Mouse (Mus musculus) bone marrow macrophage, adult 2 months (primary cell): ENCODE measurements around the gene C330007P06Rik. TPM values are rescaled to one million over a fixed set of nuclear protein-coding genes. Genes with fewer than 3 reads are reported as not detected.

Experiments
- H3K27ac ChIP-seq: 2 replicates; pipeline ENCODE4 v1.5.1; 2012; ENCODE audit warnings: low read depth, low read length; ENCODE audit not compliant: insufficient read depth
- H3K4me1 ChIP-seq: 2 replicates; pipeline ENCODE4 v1.6.1; 2012; ENCODE audit warnings: low read length; ENCODE audit not compliant: control insufficient read depth, insufficient read depth
- H3K4me3 ChIP-seq: 2 replicates; pipeline ENCODE4 v1.5.1; 2012; ENCODE audit warnings: mild to moderate bottlenecking, low read length, moderate library complexity; ENCODE audit not compliant: insufficient read depth
- CTCF ChIP-seq: IDR thresholded peaks from 2 replicates; pipeline ENCODE4 v1.5.1; 2012; ENCODE audit warnings: low read depth, mild to moderate bottlenecking, low read length, moderate library complexity
- POLR2A ChIP-seq: IDR thresholded peaks from 2 replicates; pipeline ENCODE4 v1.6.1; 2012; ENCODE audit warnings: mild to moderate bottlenecking, low read depth, low read length, borderline replicate concordance
- polyA plus RNA-seq: library from polyadenylated mRNA; stranded (reverse); fragments of >200 nt; gene quantifications from 2 replicates; pipeline ENCODE4 v1.2.4, GENCODE M21; 2012; ENCODE audit not compliant: missing spikeins, insufficient read depth, insufficient read length

Gene C330007P06Rik
- polyA plus RNA-seq, 1 experiment = 38.2 TPM

- TF ChIP-seq CTCF (no peak), POLR2A (no peak)
- Histone ChIP-seq H3K4me3 (no peak overlapping the region), H3K27ac (no peak overlapping the region), H3K4me1 (peaks cover 17% of the 10 kb centered on the region)
Observed at GRCm38 (mm10) chrX:36837069-36837676, 36.7 kb downstream of the C330007P06Rik start.

GRCm38 (mm10) chrX:36833397-36834084, 40.4 kb downstream of the C330007P06Rik start:
- H3K27ac ChIP-seq = no peak overlapping the region
- TF ChIP-seq CTCF = peak; percentile 47
- TF ChIP-seq POLR2A = no peak
- H3K4me3 ChIP-seq = no peak overlapping the region
- no peaks in the 10 kb centered on the region for H3K4me1 ChIP-seq

DNA sequence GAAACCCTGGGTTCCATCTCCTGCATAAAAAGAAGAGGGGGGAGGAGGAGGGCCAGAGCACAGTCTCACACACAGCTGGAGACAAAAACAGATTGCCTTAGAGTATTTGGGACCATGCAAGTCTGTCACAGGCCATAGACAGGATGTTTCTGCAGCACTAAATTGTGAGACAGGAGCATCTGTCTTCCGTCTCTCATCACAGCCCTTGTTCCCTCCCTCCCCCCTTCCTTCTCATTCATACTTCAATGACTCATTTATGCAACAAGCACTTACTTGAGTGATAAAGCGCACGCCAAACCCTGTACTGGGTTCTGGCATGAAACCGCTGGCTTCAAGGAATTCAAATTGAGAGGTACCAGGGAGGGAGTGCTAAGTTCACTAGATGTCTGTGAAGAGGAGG, 42.3 kb downstream of the C330007P06Rik start:
- TF ChIP-seq POLR2A (no peak), CTCF (no peak)
- no peak overlapping the region for H3K27ac ChIP-seq
- H3K4me3 ChIP-seq = no peak overlapping the region
- H3K4me1 ChIP-seq = no peaks in the 10 kb centered on the region

- TF ChIP-seq CTCF (no peak), POLR2A (no peak)
- no peak overlapping the region for H3K4me3 ChIP-seq
- no peak overlapping the region for H3K27ac ChIP-seq
- H3K4me1 ChIP-seq = peaks cover 5% of the 10 kb centered on the region
Observed at GRCm38 (mm10) chrX:36830271-36830670, 43.6 kb downstream of the C330007P06Rik start.

GRCm38 (mm10) chrX:36826873-36827272, 47.0 kb downstream of the C330007P06Rik start:
- Histone ChIP-seq H3K4me1 (peaks cover 9% of the 10 kb centered on the region), H3K27ac (no peak overlapping the region), H3K4me3 (no peak overlapping the region)
- TF ChIP-seq CTCF (no peak), POLR2A (no peak)

DNA sequence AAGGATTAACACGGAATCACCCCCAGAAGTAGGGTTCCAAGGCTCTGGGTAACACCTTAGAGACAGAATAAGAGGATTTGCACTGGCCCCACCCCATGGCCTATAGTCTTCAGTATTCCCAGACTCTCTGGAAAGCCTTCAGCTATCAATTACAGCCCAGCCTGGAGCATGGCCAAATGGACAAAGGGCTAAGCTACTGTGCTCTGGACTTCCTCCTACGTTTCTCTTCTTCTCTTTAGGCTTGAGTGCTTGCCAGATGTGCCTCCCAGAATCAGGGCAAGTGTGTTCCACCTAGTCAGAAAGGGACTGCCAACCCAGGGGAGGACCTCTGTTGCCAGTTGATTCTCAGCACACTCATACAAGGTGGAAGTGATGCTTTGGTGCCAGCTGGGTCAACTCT, 48.9 kb downstream of the C330007P06Rik start:
- TF ChIP-seq POLR2A (no peak), CTCF (no peak)
- Histone ChIP-seq H3K4me3 (no peak overlapping the region), H3K27ac (no peak overlapping the region), H3K4me1 (peaks cover 9% of the 10 kb centered on the region)

GRCm38 (mm10) chrX:36823932-36824711, 49.8 kb downstream of the C330007P06Rik start:
- peaks cover 9% of the 10 kb centered on the region for H3K4me1 ChIP-seq
- H3K27ac ChIP-seq = no peak overlapping the region
- no peak overlapping the region for H3K4me3 ChIP-seq
- TF ChIP-seq CTCF = no peak
- TF ChIP-seq POLR2A = no peak

DNA sequence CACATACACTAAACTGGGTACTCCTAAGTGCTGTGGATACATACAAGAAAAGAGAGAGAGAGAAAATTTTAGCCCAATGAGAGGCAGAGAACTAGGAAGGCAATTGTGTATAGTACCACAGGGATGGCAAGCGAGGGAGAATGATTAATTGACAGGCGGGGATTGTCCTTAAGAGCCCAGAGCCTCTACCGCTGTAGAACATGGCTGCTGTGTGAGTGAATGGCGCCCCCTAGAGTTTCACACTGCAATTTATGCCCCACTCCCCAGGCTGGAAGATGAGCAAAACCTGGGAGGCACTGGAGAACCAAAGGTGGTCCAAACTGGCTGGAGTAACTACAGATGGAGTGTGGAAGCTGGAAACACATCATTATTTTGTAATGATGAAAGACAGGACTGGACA, 53.7 kb downstream of the C330007P06Rik start:
- H3K4me1 ChIP-seq = peaks cover 4% of the 10 kb centered on the region
- no peak overlapping the region for H3K27ac ChIP-seq
- H3K4me3 ChIP-seq = no peak overlapping the region
- no peak for TF ChIP-seq POLR2A
- peak; percentile 23; the same call in 1 of the 2 replicates for TF ChIP-seq CTCF

GRCm38 (mm10) chrX:36819575-36819974, 54.3 kb downstream of the C330007P06Rik start:
- Histone ChIP-seq H3K4me3 (no peak overlapping the region), H3K4me1 (0 out of 2 replicates have a peak, but pooled peaks cover 2% of the 10 kb centered on the region), H3K27ac (no peak overlapping the region)
- no peak for TF ChIP-seq POLR2A
- TF ChIP-seq CTCF = no peak
